Mouse (Mus musculus): ENCODE measurements around the gene Rpl38.

The Rpl38 gene

DNA sequence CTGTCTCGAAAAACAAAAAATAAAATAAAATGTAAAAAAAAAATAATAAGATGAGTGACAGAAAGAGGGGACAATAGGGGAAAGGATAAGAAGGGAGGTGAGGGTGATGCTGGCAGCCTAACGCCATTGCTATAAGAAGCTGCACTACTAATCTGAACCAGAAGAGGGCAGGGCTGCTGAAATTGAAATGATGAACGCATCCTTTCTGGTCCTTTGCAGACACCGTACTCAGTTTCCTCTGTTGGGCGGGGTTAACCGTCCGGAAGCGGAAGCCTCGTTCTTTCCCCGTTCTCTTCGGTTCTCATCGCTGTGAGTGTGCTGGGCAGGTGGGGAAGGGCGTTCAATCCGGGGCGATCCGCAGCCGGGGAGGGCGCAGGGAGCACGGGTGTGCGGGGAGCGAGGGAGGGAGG lies at the start of gene Rpl38:
Gene Rpl38 (plus strand): TSS at position 224 of the 410 bp plus-strand sequence.
- peak; percentile 97 for DNase-seq (ENCODE audit: low read depth, low spot score)

DNA sequence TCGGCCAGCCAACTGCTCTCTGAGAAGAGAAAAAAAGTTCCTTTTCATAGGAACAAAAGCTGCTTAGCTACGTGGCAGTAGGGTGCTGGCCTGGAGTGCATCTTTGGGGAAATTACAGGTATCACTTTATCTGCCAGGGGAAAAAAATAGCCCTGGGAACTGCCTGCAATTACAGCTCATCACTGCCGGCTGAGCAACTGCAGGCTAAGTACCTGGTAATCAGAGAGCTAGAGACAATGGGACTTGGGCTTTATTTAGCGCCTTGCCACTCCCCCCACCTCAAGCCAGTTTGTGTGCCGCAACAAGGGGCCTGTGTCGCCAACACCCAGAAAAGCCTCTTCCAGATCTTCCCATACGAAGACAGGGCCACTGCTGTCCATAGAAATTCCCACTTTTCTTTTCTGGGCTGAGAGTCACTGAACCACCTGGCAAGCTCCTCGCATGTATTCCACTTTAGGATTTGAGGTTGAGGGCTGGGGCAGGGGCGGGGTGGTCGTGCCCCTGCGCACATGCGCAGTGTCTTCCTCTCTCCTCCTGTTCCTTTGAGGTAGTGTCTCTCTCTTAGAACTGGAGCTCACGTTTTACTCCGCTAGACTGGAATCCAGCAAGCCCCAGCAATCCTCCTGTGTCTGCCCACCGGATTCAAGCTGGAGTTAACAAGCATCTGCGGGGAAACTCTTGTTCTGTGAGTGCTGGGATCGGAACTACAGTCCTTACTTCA lies 49.5 kb upstream of the Rpl38 start:
- DNase-seq (ENCODE audit: low read depth, low spot score), result peak; percentile 69

DNA sequence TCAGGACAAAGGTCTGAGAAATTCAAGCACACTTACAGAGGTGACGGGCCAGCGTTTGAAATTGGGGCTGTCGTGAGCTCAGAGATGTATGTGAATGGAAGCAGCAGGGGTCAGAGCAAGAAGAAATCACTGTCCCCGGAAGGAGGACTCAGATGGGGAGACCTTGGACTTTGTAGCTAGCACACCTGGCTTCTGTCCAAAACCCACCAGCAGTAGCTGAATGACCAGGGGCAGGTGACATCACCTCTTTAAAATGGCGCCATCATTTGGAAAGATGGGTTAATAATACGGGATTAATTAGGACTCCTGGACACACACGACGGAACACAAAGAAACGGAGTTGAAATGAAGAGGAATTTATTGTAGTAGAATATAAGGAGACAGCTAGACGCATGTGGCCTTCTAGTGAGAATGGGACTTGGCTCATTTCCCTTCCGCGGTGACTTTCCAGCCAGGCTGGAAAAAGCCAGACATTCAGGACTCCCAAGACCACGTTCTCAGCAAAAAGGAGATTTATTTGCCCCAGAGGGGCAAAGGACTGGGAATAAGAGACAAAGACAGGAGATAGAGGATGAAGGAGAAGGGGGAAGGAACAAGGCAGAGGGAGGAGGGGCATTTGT lies 42.1 kb upstream of the Rpl38 start:
- DNase-seq (ENCODE audit: low read depth, low spot score), result no peak

DNA sequence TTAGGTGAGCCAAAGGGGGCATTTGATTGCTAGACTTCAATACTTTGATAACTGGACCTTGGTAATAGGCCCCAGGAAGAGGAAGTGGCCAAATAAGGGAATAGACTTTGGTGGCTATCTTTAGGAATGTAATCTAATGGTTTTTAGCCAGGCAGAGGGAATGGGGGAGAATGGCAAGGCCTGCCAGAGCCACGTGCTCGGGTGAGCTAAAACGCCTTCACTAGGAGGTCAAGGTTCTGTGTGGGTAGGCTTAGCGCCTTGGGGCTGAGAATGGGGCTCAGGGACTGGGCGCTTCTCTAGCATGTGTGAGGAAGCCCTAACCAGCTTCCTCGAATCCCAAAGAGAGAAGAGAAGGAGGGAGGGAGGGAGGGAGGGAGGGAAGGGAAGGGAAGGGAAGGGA lies 41.3 kb upstream of the Rpl38 start:
- DNase-seq (ENCODE audit: low read depth, low spot score), result no peak

DNA sequence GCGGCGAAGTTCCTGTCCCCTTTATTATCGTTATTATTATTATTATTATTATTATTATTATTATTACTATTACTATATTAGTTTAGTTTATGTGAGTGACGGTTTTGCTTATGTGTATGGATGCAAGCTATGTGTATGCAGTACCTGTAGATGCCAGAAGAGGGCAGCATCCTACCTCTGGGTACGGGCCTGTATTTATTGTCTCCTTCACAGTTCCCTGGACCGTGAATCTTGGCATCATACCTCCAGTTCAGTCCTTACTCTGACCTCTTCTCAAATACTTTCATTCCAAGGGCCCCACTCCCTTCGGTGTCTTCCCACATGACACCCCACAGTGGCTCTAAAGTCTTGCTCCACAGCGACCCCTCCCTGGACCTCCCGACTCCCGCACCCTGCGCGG lies 40.3 kb upstream of the Rpl38 start:
- DNase-seq (ENCODE audit: low read depth, low spot score), result peak; percentile 84

DNA sequence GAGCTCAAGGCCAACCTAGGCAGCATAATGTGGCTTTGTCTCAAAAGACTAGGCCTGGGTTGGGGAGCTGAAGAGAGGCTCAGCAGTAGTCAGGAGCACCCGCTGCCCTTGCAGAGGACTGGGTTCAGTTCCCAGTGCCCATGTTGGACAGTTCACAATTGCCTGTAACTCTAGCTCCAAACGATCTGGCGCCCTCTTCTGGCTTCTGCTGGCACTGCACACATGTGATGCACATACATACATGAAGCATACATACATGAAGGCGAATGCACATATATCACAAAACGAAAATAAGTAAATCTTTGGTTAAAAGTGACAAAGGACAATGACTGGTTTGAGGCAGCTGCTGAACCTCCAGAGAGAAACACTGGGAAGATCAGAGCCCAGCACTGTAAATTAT lies 38.3 kb upstream of the Rpl38 start:
- DNase-seq (ENCODE audit: low read depth, low spot score), result peak; percentile 64

DNA sequence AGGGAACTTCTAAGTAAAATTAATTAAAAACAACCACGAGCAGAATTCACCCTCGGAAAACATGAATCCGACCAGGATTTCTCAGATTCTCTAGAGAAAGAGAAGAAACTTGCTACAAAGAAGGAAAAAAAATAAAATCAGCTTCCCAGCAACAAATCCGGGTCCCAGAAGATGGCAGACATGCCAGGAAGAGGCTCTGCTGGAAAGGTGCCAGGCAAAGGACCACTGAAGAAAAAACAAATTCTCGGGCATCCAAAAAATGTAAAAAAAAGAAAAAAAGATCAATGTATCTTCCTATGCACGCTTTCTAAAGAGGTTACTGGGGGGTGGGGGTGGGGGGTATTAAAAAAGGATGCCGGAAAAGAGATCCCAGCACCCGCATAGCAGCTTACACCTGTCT lies 36.1 kb upstream of the Rpl38 start:
- no peak for DNase-seq (ENCODE audit: low read depth, low spot score)

DNA sequence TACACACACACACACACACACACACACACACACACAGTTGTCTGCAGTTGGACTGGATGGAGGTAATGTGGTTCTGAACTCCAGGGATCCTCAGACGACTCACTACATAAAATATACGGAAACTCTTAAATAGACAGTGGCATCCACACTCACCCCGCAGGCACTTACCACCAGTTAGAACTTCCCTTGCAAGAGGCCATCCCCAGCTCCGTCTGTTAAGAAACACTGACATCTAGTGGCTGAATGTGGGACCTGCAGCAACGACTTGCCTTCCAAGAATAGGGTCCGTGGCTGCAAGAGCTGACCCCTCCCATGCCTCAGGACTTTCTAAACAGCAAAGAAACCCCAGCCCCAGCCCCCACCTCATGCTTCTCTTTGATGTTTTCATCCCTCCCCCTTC lies 32.0 kb upstream of the Rpl38 start:
- DNase-seq (ENCODE audit: low read depth, low spot score), result peak; percentile 92

DNA sequence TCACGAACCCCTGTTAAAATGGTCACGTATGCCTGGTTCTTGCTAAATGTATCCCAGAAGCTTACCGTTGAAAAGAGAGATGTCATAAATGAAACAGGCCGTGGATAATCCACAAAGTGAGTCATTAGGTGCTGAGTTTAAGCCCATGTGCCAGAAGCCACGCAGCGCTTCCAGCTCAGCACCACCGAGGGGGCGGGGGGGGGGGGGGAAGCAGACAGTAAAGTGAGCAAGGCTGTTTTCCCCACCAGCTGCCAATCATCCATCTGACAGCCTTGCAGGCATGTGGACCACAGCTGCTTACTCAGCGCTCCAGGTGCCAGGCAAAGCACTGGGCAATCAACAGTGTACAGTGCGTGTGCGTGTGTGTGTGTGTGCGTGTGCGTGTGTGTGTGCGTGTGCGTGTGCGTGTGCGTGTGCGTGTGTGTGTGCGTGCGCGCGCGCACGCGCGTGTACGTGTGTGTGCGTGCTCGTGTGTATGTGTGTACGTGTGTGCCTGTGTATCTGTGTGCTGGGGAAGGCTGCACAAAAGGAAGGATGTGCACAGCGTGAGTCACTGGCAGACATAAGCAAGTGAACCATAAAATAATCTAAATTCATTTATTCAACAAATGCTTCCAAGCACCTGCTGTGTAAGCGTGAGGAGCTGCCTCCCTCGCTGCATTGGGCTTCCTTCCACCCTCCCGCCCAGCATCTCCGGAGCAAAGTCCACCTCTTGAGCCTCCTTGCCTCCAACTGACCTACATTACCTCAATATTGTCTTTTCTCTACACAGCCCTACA lies 31.4 kb upstream of the Rpl38 start:
- no peak for DNase-seq (ENCODE audit: low read depth, low spot score)

DNA sequence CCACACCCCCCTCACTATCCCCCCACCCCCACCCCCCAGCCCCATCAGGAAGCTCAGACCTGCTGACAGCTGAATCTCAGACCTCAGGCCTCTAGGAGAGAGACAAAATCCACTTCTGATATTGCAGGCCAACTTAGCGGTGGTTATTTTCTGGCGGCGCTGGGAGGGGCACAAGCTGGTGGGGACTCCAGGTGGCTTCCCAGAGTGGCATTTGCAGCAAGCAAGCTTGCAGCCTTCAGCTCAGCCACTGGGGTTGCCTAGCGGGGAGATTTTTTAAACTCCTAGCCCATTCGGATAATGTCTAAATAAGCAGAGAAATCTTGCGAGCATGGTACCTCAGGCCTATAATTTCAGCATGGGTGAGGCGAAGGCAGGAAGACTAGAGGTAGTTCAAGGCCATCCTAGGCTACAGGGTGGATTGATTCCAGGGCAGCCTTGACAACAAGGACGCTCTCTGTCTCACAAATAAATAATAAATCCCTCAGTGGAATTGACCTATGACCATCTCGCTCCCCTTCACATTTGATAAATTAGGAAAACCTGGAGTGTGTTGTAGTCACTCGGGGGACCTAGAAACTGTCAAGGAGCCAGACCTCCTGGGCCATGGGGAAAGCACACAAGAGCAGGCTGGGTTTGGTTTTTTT lies 29.6 kb upstream of the Rpl38 start:
- no peak for DNase-seq (ENCODE audit: low read depth, low spot score)

DNA sequence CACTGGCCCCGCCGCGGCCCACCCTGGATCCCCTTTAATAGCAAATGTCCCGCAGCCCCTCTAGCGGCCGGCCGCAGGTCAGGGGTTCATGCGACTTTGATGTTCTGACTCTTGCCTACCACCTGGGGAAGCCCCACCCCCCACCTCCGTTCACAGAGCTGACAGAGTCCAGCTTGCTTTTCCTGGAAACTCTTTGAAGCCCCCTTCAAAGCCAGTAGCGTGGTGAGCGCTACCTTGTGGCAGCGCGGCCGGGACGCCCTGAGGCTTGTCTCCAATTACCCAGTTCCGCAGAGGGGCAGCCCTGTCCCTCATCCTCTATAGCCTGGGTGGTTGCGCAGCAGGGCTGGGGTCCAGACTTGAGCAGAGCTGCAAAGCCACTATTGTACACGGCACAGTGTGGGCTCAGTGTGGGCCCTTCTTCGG lies 28.6 kb upstream of the Rpl38 start:
- peak; percentile 62 for DNase-seq (ENCODE audit: low read depth, low spot score)

DNA sequence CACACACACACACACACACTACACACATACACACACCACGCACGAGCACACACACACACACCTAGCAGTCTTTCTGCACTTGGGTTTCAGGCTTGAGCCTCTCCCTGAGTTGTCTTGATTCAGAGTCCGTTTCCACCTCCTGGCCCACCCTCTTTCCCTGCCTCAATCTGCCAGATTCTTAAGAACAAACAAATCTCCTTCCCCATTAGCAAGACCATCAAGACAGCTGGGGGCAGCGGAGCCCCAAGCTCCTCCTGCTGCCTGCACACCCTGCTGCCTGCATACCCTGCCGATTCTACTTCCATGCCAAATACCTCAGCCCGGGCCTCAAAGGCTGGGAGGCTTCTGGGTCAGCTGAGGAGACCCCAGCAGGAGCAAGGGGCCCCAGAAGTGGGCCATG lies 27.7 kb upstream of the Rpl38 start:
- peak; percentile 45 for DNase-seq (ENCODE audit: low read depth, low spot score)

DNA sequence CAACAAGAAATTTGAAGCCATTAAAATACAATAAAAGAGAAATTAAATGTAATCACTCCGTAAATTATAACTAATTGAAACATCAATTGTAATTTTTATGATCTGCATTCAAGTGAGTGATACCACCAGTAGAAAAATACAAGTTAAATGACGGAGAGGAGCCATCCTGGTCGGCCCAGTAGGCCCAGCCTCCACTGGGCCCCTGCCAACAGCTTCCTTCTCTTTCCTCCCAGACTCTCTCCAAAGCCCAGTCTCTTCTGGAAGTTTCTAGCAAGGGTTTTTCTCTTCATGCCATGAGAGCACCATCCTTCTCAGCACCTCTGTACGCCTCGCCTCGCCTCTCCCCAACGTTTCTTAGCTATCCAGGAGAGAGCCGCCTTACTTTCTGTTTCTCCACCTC lies 27.2 kb upstream of the Rpl38 start:
- no peak for DNase-seq (ENCODE audit: low read depth, low spot score)

DNA sequence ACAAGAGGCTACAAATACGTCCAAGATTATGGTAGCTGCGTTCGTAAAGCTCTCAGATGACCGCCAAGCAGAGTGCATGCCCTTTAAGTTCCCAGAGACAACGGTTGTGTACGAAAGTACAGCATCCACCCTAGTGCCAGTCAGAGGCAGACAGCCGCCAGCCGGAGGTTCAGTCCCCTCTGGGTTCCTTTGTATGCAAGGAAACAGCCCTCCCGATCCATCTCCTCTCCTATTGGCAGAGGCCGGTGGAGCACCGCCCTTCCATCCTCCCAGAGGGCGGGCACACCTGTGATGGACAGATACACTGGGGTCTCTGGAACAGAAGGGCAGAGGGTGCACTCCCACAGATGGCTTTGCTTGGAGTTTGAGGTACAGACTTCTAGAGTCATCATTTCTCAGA lies 26.1 kb upstream of the Rpl38 start:
- peak; percentile 81 for DNase-seq (ENCODE audit: low read depth, low spot score)

DNA sequence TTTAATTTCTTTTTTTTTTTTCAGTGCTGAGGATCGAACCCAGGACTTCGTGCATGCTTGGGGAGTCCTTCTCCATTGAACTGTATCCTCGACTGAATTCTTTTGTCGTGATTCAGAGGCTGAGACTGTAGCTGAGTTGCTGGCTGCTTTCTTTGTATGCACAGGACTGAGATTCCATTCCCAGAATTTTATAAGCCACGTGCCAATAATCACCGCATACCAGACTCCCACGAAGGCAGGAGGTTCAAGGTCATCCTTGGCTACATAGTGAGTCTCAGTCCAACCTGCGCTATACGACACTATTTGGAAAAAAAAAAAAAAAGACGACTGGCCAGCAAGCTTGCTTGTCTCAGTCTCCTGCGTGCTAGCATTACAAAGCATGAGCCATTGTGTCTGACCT lies 25.4 kb upstream of the Rpl38 start:
- DNase-seq (ENCODE audit: low read depth, low spot score), result no peak

DNA sequence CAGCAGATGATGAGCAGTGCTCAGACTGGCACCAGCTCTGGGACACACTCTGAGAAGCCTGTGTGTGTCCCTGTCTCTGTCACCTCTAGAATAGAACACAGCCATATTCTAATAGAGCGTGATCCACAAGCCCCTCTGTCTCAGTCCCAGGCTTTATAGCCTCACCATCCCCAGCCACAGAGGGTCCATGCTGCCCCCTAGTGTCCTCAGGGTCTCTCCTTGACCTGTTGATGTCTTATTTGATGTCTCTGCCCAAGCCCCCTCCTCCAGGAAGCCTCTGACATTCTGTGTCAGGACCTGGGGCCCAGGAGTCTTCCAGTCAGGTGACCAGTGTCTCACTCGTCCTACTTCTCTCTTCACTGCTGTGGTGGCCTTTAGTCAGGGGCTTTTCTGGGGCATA lies 24.2 kb upstream of the Rpl38 start:
- peak; percentile 59 for DNase-seq (ENCODE audit: low read depth, low spot score)

DNA sequence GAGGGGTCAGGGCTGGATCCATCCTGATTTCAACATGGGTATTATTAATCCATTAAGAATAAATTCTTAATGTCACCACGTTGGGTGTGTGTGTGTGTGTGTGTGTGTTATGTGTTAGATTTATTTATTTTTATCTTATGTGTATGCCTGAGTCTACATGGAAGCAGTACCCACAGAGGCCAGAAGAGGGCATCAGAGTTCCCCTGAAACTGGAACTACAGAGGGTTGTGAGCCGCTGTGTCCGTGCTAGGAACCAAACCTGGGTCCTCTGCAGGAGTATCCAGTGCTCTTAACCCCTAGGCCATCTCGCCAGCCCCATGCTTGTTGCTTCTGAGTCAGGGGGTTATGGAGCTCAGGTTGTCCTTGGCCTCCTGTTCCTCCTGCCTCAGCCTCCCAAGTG lies 18.8 kb upstream of the Rpl38 start:
- DNase-seq (ENCODE audit: low read depth, low spot score), result no peak

DNA sequence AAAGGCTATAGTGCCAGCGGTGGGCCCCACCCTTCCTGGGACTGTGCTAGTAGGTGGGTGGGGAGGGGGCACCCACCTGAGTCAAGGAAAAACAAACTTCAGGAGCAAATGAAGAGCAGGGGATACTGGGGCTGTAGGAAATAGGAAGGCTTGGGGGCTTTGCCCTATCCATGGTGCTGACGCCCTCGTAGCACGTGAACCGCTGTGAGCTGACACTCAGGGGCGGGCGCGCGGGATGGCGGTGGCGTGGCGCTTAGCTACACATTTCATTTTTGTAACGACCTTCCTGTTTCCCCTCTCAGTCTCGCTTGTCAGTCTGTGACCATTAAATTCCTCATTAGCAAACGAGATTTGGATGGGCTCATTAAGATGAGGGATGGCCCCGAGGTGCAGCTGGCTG lies 15.8 kb upstream of the Rpl38 start:
- peak; percentile 66 for DNase-seq (ENCODE audit: low read depth, low spot score)

DNA sequence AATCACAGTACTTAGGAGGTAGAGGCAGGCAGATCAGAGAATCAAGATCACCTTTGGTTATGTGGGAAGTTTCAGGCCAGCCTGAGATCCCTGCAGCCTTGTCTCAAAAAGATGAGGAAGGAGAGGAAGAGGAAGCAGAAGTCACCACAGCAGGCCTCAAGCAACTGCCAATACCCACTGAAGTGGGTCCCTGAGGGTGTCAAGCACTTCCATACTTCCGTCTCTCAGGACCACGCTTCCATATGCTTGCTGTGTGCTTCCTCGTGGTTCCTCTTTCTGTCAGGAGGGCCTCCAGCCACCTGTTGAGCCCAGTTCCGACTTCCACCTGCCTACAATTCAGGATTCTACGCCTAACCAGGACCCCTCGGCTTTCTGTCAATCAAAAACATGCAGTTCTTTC lies 14.7 kb upstream of the Rpl38 start:
- no peak for DNase-seq (ENCODE audit: low read depth, low spot score)

DNA sequence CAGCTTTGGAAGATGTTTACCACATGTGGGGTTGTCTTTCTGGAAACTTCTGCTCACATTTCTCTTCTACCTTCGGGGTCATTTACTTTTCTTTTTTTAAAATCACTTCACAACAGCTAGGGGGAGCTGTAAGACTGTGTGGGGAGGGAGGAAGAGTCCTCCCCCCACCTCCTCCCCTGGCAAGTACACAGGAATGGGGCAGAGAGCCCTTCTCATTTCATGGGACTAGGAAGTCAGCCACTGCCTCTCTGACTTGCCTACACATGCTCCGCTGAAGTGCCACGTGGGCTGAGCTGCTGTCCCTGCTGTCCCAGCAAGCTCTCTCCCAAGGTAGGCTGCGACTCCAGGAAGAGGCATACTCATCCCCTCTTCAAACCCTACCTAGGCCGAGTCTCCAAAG lies 13.8 kb upstream of the Rpl38 start:
- peak; percentile 52 for DNase-seq (ENCODE audit: low read depth, low spot score)

DNA sequence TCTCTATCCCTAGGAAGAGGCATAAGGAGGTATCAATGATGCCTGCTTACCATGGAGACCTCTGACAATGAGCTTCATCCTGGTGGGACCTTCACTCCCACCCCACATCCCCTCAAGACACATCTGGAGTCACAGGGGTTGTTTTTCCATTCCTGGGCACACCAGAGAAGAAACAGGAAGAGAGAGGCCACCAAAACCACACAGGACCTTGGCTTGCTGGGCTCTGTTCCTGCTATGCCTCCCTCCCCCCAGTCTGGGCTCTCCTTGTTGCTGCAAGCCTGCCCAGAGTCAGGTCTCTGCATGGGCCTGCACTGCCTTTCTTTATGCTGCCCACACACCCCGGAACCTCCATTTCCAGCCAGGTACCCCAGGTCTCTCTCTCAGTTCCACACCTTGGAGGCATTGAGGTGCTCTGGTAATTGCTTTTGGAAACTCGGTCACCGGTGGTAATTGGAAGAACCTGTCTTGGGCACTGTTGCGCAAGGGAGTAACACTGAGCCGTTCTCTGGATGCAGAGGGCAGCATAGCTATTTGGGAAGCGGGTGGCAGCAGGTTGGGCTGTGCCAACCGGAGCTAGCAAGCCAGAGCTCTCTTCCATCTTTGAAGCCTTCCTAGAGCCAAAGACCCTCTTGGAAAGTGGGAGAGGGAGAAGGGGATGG lies 12.8 kb upstream of the Rpl38 start:
- no peak for DNase-seq (ENCODE audit: low read depth, low spot score)
